Mouse (Mus musculus): ENCODE measurements at regions not wholly inside any gene's neighbourhood (a gene's known extent, or its start where the extent isn't known, plus 50 kb on each side); places are given as distances from the start of the nearest gene placed in this dataset.

DNA sequence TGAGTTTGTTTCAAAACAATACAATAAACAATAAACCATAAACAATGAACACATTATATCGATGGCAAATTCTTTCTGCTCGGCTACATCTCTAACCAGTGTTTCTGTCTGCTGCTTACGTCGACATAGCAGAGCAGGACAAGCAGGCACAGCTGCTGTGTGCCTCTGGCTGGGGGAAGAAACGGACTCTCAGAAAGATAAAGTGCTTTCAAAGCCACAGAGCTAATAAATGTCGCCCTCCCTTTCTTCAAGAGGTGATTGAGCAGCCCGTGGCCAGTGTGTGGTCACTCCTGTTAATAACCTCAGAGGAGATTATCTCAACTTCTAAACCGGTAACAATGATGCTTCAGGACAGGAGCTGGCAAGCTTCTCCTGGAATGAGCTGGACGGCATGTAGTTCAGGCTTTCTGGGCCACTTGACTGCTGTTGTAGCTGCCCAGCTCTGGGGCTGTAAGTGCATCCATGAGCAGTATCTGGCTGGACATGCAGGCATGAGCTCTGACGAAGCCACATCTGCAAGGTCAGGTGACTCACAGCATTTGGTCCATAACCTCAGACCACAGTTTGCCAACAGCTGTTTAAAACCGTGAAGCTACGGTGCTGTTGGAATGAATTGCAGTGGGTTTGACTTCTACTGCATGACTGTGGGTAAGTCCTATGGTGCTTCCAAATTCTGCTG is 55.6 kb downstream of the Evx1 start:
- Histone ChIP-seq H3K9me3 (replicated peaks) (no peaks in the 10 kb centered on the region), H3K4me2 (replicated peaks) (no peak overlapping the region), H3K4me3 (replicated peaks) (no peak overlapping the region), H3K27ac (replicated peaks) (no peak overlapping the region), H3K9ac (no peak overlapping the region), H3K36me3 (no peaks in the 10 kb centered on the region), H3K27me3 (no peaks in the 10 kb centered on the region), H3K4me1 (no peaks in the 10 kb centered on the region)
- 42% methylated on average over 12 of the region's 12 CpGs for WGBS
- no peak for ATAC-seq (ENCODE audit: insufficient number of reproducible peaks, low FRiP score, low TSS enrichment, low read depth)

DNA sequence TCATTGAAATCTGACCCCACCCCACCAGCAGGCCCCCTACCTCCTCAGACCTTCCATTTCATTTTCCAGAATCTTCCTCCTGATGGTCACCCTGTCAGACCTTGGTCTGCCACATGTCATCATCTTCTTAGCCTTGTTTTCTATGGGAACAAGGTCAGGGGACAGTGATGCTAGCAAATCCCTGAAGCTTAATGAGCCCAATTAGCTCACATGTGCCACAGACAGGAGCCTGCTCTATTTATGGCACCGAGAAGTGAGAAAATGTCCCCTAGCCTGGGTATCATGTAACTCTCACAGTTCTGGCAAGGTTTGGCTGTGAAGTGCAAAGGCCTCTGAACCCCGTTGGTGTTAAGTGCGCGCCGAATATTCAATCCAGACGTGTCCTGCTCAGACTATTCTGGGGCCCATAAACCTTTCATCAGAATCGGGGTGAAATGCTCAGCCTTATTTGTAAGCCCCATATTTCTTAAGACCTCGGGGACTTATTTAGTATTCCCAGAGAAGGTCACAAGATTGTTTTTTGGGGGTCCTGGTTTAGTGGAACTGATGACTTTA is 57.6 kb downstream of the Evx1 start:
- Histone ChIP-seq H3K9me3 (replicated peaks) (no peaks in the 10 kb centered on the region), H3K27ac (replicated peaks) (no peak overlapping the region), H3K4me2 (replicated peaks) (no peak overlapping the region), H3K4me1 (no peaks in the 10 kb centered on the region), H3K36me3 (no peaks in the 10 kb centered on the region), H3K9ac (no peak overlapping the region), H3K4me3 (replicated peaks) (no peak overlapping the region), H3K27me3 (no peaks in the 10 kb centered on the region)
- 80% methylated on average over 8 of the region's 8 CpGs for WGBS
- no peak for ATAC-seq (ENCODE audit: insufficient number of reproducible peaks, low FRiP score, low TSS enrichment, low read depth)

DNA sequence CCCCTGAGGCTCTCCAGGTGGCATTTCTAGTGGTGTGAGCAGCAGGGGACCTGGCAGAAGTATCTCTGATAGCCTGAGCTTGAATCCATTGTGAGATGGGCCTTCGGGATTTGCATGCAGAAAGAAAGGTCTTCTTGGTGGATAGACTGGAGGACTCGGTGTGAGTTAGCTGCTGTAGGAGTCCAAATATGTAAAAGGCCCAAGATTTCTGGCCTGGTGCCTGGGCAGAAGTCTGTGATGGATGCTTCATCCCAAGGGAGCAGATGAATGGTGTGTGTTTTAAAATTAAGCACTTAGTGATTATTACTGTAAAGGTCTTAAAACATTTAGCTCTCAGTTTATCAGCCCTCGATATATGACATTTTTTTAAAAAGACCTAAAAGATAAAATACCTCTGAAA is 65.8 kb downstream of the Evx1 start:
- Histone ChIP-seq H3K27ac (replicated peaks) (no peak overlapping the region), H3K27me3 (no peaks in the 10 kb centered on the region), H3K9me3 (replicated peaks) (no peaks in the 10 kb centered on the region), H3K36me3 (no peaks in the 10 kb centered on the region), H3K4me2 (replicated peaks) (no peak overlapping the region), H3K9ac (no peak overlapping the region), H3K4me3 (replicated peaks) (no peak overlapping the region), H3K4me1 (no peaks in the 10 kb centered on the region)
- ATAC-seq (ENCODE audit: insufficient number of reproducible peaks, low FRiP score, low TSS enrichment, low read depth), result no peak
- 79% methylated on average over 3 of the region's 3 CpGs for WGBS

DNA sequence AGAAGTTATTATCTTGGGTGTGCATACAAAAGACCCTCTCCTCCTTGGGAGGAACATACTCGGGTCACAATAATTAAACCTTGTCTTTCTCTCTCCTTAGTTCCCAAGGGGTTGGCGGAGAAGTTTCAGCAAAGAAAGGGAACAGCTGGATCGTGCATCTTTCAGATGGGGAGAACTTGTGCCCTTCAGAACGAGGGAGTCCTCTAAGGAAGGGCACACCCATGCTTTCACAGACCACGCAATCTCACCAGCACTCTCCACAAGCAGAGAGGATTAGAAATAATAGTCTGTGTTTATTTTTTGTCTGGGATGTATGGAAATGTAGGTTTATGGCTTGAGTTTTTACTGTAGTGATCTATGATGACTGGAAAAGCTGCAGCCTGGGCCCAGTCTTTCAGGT is 66.3 kb downstream of the Evx1 start:
- Histone ChIP-seq H3K4me2 (replicated peaks) (no peak overlapping the region), H3K9ac (no peak overlapping the region), H3K9me3 (replicated peaks) (no peaks in the 10 kb centered on the region), H3K4me1 (no peaks in the 10 kb centered on the region), H3K4me3 (replicated peaks) (no peak overlapping the region), H3K27ac (replicated peaks) (no peak overlapping the region), H3K27me3 (no peaks in the 10 kb centered on the region), H3K36me3 (no peaks in the 10 kb centered on the region)
- WGBS, result 56% methylated on average over 5 of the region's 5 CpGs
- ATAC-seq (ENCODE audit: insufficient number of reproducible peaks, low FRiP score, low TSS enrichment, low read depth), result no peak

DNA sequence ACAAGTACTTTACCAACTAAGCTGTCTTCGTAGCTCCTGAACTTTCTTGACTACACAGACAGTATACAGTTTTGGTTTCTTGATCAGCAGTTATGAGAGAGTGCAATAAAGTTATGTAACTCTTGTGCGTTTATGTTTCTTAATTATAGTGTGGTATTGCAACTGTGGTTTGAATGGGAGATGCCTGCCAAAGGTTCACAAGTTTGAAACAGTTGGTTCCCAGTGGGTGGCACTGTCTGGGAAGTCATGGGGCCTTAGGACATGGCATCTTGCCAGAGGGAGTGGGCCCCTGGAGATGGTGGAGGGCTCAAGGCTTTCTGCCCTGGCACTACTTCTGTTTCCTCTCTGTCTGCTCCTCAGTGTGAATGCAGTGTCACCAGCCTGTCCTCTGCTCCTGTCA is 71.7 kb downstream of the Evx1 start:
- Histone ChIP-seq H3K9me3 (replicated peaks) (no peaks in the 10 kb centered on the region), H3K4me3 (replicated peaks) (no peak overlapping the region), H3K27me3 (no peaks in the 10 kb centered on the region), H3K9ac (no peak overlapping the region), H3K27ac (replicated peaks) (no peak overlapping the region), H3K4me2 (replicated peaks) (no peak overlapping the region), H3K36me3 (no peaks in the 10 kb centered on the region), H3K4me1 (no peaks in the 10 kb centered on the region)
- 59% methylated on average over 2 of the region's 2 CpGs for WGBS
- ATAC-seq (ENCODE audit: insufficient number of reproducible peaks, low FRiP score, low TSS enrichment, low read depth), result 0 out of 2 replicates have a peak, but pooled peaks have one; percentile 19

DNA sequence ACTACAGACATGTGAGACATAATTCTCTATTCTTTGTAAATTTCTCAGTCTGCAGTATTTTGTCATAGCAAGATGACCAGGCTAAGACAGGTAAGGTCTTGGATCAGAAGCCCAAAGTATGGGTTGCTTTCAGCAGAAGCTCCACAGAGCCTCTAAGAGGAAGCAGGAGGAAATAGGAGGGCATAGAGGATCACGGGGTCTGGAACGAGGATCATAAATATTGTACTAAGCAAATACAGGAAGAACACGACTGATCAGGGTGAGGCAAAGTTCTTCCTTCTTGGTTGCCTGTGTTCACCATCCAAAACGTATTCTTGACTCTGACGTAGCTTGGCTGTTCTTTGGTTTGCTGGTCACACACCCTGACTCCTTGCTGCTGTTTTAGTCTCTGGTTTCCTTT is 88.1 kb downstream of the Evx1 start:
- no peak overlapping the region for H3K9ac ChIP-seq
- 78% methylated on average over 5 of the region's 5 CpGs for WGBS
- H3K4me2 ChIP-seq (replicated peaks), result no peak overlapping the region
- H3K4me3 ChIP-seq (replicated peaks), result no peak overlapping the region
- no peaks in the 10 kb centered on the region for H3K4me1 ChIP-seq
- H3K9me3 ChIP-seq (replicated peaks), result no peaks in the 10 kb centered on the region
- H3K27ac ChIP-seq (replicated peaks), result no peak overlapping the region
- no peak for ATAC-seq (ENCODE audit: insufficient number of reproducible peaks, low FRiP score, low TSS enrichment, low read depth)
- no peaks in the 10 kb centered on the region for H3K36me3 ChIP-seq
- no peaks in the 10 kb centered on the region for H3K27me3 ChIP-seq

DNA sequence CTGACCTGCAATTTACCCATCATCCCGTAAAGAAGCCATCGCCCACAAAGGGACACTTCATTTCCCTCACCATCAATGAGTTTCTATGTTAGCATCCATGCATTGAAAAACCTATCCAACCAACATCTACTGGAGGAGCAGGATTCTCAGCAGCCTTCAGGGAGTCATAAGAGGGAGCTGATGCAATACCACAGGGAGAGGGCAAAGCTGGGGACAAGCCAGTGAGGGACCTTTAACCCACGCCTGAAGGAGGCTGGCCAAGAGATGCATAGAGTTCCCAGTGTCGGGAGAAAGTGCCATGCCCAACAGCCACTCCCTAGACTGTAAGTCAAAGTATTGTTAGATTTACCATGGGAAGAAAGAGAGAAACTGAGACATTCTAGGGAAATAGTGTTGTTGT is 96.7 kb downstream of the Evx1 start:
- 89% methylated on average over 4 of the region's 4 CpGs for whole genome bisulfite sequencing
- Histone ChIP-seq H3K9ac (no peak overlapping the region), H3K9me3 (replicated peaks) (no peaks in the 10 kb centered on the region), H3K4me2 (replicated peaks) (no peak overlapping the region), H3K4me3 (replicated peaks) (no peak overlapping the region), H3K27me3 (no peaks in the 10 kb centered on the region), H3K4me1 (0 out of 2 replicates have a peak, but pooled peaks cover 6% of the 10 kb centered on the region), H3K27ac (replicated peaks) (no peak overlapping the region), H3K36me3 (no peaks in the 10 kb centered on the region)
- no peak for ATAC-seq (ENCODE audit: insufficient number of reproducible peaks, low FRiP score, low TSS enrichment, low read depth)

DNA sequence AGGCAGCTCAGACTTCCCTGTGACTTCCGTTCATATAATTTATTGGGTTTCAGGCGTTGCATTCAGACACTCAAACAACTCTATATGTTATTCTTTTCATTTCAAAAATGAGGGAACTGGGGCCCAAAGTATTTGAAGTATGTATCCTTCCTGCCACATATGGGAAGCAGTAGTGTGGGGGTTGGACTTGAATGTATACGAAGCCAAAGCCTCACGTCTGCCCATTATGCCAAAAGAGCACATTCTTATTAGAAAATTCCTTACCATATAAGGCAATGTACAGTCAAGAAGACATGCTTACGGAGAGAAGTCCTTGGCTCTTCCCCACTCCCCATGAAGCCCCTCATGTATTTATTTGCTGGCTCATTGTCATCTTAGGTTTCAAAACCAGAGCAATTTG is 97.4 kb downstream of the Evx1 start:
- Histone ChIP-seq H3K27ac (replicated peaks) (peak overlapping the region; percentile 41), H3K4me2 (replicated peaks) (no peak overlapping the region), H3K9me3 (replicated peaks) (no peaks in the 10 kb centered on the region), H3K4me1 (0 out of 2 replicates have a peak, but pooled peaks cover 6% of the 10 kb centered on the region), H3K36me3 (no peaks in the 10 kb centered on the region), H3K4me3 (replicated peaks) (no peak overlapping the region), H3K27me3 (no peaks in the 10 kb centered on the region), H3K9ac (no peak overlapping the region)
- 0 out of 2 replicates have a peak, but pooled peaks have one; percentile 29 for ATAC-seq (ENCODE audit: insufficient number of reproducible peaks, low FRiP score, low TSS enrichment, low read depth)
- WGBS, result 36% methylated on average over 5 of the region's 5 CpGs

DNA sequence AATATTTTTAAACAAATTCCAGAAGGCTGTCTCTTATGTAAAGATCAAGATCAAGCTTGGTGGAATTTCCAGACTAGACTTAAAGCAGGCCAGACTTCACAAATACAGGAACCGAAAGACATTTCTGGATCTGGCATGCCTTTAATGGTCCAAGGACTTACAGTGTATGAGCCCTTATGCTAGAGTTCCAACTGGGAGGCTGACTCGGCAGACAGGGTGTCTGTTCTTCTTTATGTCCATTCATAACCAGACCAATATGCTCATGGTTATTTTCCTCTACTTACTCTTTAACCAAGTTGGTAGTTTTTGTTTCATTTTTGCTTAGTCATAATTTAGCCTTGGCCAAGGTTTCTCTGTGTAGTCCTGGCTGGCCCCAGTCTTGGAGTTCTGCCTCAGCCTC is 98.0 kb downstream of the Evx1 start:
- H3K9ac ChIP-seq, result no peak overlapping the region
- no peaks in the 10 kb centered on the region for H3K9me3 ChIP-seq (replicated peaks)
- H3K4me3 ChIP-seq (replicated peaks), result no peak overlapping the region
- H3K27me3 ChIP-seq, result no peaks in the 10 kb centered on the region
- H3K27ac ChIP-seq (replicated peaks), result peak overlapping the region; percentile 41
- H3K4me2 ChIP-seq (replicated peaks), result no peak overlapping the region
- ATAC-seq (ENCODE audit: insufficient number of reproducible peaks, low FRiP score, low TSS enrichment, low read depth), result no peak
- H3K36me3 ChIP-seq, result no peaks in the 10 kb centered on the region
- H3K4me1 ChIP-seq, result 0 out of 2 replicates have a peak, but pooled peaks cover 6% of the 10 kb centered on the region
- WGBS, result 57% methylated on average over 2 of the region's 2 CpGs

DNA sequence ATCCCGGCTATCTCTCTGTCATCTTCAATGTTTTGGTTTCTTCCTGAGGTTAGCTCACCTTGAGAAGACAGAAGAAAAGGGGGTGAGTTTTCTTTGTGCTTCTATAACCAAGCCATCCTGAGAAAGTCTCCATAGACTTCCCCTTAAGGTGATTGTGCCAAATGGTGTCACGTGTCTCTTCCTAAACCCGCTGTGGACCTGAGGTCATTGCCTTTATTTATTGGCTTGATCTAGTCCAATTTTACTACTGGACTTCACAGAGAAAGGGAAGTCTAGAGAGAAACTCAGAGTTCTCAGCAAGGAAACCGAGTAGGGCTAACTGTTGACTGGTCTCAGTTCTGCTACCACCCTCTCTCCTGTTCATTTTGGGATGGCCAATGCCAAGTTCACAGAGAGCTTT is 100.3 kb downstream of the Evx1 start:
- Histone ChIP-seq H3K36me3 (no peaks in the 10 kb centered on the region), H3K27ac (replicated peaks) (no peak overlapping the region), H3K4me1 (peaks cover 17% of the 10 kb centered on the region), H3K9ac (no peak overlapping the region), H3K4me2 (replicated peaks) (no peak overlapping the region), H3K27me3 (no peaks in the 10 kb centered on the region), H3K4me3 (replicated peaks) (no peak overlapping the region), H3K9me3 (replicated peaks) (no peaks in the 10 kb centered on the region)
- 93% methylated on average over 4 of the region's 4 CpGs for WGBS
- ATAC-seq (ENCODE audit: insufficient number of reproducible peaks, low FRiP score, low TSS enrichment, low read depth), result no peak

DNA sequence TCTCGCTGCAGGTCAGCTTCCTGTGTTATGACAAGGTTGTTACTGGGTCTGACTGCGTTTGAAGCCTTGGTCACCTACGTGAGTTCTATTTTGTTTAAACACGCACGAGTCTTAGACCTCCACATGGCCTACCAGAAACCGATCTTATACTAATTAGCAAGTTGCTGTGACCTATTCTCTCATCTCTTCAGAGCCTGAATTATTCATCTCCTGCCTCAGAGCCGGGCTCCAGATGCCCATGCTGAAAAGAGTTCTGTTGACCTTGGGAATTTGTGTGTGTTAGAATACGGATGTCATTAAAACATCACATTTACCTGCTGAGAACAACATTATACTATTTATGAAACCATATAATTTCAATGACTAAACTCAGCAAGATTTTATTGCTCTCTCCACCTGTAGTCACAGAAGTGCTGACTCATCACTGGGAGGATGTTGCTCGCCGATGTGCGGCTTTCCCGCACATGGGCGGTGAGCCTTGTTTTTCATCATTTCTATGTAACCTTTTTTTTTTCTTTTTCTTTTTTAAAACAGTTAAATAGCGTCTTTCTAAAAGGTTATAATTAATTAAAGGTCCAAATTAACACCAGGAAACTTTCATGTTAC is 102.1 kb downstream of the Evx1 start:
- Histone ChIP-seq H3K9ac (no peak overlapping the region), H3K4me3 (replicated peaks) (no peak overlapping the region), H3K9me3 (replicated peaks) (no peaks in the 10 kb centered on the region), H3K27ac (replicated peaks) (no peak overlapping the region), H3K4me2 (replicated peaks) (no peak overlapping the region), H3K27me3 (no peaks in the 10 kb centered on the region), H3K4me1 (peaks cover 15% of the 10 kb centered on the region), H3K36me3 (no peaks in the 10 kb centered on the region)
- 87% methylated on average over 14 of the region's 14 CpGs for WGBS
- ATAC-seq (ENCODE audit: insufficient number of reproducible peaks, low FRiP score, low TSS enrichment, low read depth), result no peak

DNA sequence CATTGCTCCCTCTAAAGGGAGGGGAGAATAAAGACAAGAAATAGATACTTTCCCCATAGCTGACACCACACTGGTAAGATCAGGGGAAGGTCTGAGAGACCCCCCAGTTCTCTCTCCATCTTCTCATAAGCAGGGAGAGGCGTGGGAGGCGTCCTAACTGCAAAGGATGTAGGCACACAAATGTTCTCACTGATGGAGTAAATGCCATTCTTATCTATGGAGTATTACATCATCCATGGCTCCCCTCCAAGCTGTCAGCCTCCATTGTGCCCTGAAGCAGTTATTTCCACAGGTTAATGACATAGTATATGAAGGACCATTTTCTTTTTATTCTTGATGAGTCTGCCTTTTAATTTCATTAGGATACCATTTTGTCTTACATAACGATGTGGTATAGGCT is 103.2 kb downstream of the Evx1 start:
- H3K4me1 ChIP-seq, result peaks cover 11% of the 10 kb centered on the region
- no peaks in the 10 kb centered on the region for H3K36me3 ChIP-seq
- 70% methylated on average over 3 of the region's 3 CpGs for WGBS
- H3K27ac ChIP-seq (replicated peaks), result no peak overlapping the region
- ATAC-seq (ENCODE audit: insufficient number of reproducible peaks, low FRiP score, low TSS enrichment, low read depth), result no peak
- no peak overlapping the region for H3K4me2 ChIP-seq (replicated peaks)
- H3K4me3 ChIP-seq (replicated peaks), result no peak overlapping the region
- H3K9me3 ChIP-seq (replicated peaks), result no peaks in the 10 kb centered on the region
- H3K27me3 ChIP-seq, result no peaks in the 10 kb centered on the region
- H3K9ac ChIP-seq, result no peak overlapping the region
